Mouse (Mus musculus) forebrain, embryonic 14.5 days (tissue): ENCODE results near the gene Llph. TPM values are rescaled to one million over a fixed set of nuclear protein-coding genes. Genes with fewer than 3 reads are reported as not detected.
A peak's percentile ranks its signal among the peaks of the same experiment; 100 is the strongest.

Source experiments
- ATAC-seq: fragments of 200-750 bp; cut with Nextera tagmentation; 2 replicates; pipeline ENCODE4 v1.8.0; 2017; ENCODE audit warnings: mild to moderate bottlenecking, moderate library complexity
- DNase-seq: peaks from one replicate; pipeline ENCODE4 v3.0.0-alpha.2; 2015; ENCODE audit warnings: low spot score
- H3K27ac ChIP-seq: fragments of 300-500 bp; sonication (generic); 2 replicates; pipeline ENCODE4 v1.5.1; 2014; ENCODE audit warnings: low read depth, mild to moderate bottlenecking, control low read depth, low read length, moderate library complexity
- H3K27me3 ChIP-seq: fragments of 300-500 bp; sonication (generic); replicated peaks from 2 replicates; pipeline ENCODE4 v1.6.1; 2014; ENCODE audit warnings: low read length, control low read depth, mixed read lengths; ENCODE audit not compliant: control insufficient read depth, insufficient read depth
- H3K36me3 ChIP-seq: fragments of 300-500 bp; sonication (generic); 2 replicates; pipeline ENCODE4 v1.6.1; 2014; ENCODE audit warnings: low read length, control low read depth; ENCODE audit not compliant: control insufficient read depth, insufficient read depth
- H3K4me1 ChIP-seq: fragments of 300-500 bp; sonication (generic); 2 replicates; pipeline ENCODE4 v1.6.1; 2014; ENCODE audit warnings: antibody characterized with exemption, low read length, control low read depth; ENCODE audit not compliant: control insufficient read depth, insufficient read depth
- H3K4me2 ChIP-seq: fragments of 300-500 bp; sonication (generic); 2 replicates; pipeline ENCODE4 v1.6.1; 2014; ENCODE audit warnings: mild to moderate bottlenecking, control low read depth, low read length
- H3K4me3 ChIP-seq: fragments of 300-500 bp; sonication (generic); 2 replicates; pipeline ENCODE4 v1.5.1; 2014; ENCODE audit warnings: low read depth, low read length, control low read depth
- H3K9ac ChIP-seq: fragments of 300-500 bp; sonication (generic); 2 replicates; pipeline ENCODE4 v1.6.1; 2014; ENCODE audit warnings: mild to moderate bottlenecking, low read length, control low read depth, moderate library complexity
- H3K9me3 ChIP-seq: fragments of 300-500 bp; sonication (generic); replicated peaks from 2 replicates; pipeline ENCODE4 v1.6.1; 2016; ENCODE audit warnings: low read length, control low read depth, mixed read lengths; ENCODE audit not compliant: control insufficient read depth
- WGBS: fragments of 180-500 bp; shearing (Covaris S2); extraction: QIAGEN DNeasy Blood & Tissue Kit; methylation state at CpG from one replicate; pipeline ENCODE4 v1.1.7; 2014; 5-methylcytosine and 5-hydroxymethylcytosine counted together
- polyA plus RNA-seq: library from polyadenylated mRNA; unstranded; fragments of >200 nt; fragmentation: Nextera tagmentation; extraction: Ambion mirVana; gene quantifications from 2 replicates; pipeline ENCODE4 v1.2.1, GENCODE M21; 2014

Gene Llph
- polyA plus RNA-seq, 1 experiment from 2014 or later: 44.1 TPM

DNA sequence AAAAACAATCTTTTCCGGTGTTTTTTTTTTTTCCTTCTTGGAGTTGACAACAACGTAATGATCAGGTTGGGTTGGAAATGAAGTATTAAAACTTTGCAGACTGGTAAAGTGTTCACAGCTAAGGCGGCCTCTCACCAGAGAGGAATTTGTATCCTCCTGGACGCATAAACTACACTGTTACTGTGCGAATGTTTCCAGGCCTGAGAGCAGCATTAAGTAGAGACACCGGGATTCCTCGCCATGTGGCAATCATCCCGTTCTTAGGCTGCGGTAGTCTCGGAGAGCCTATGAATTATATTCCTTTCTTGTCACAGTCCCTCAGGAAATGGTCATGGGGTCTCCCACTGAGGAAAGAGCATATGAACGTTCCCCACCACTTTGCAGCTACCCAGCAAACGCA is 40.9 kb downstream of the Llph start:
- Histone ChIP-seq H3K9ac (no peak overlapping the region), H3K27me3 (no peaks in the 10 kb centered on the region), H3K4me3 (no peak overlapping the region), H3K4me2 (no peak overlapping the region), H3K9me3 (no peaks in the 10 kb centered on the region), H3K27ac (no peak overlapping the region), H3K4me1 (peaks cover 7% of the 10 kb centered on the region; the same call in 1 of the 2 replicates), H3K36me3 (no peaks in the 10 kb centered on the region)
- 87% methylated on average over 12 of the region's 12 CpGs for WGBS
- DNase-seq: no peak
- no peak for ATAC-seq

DNA sequence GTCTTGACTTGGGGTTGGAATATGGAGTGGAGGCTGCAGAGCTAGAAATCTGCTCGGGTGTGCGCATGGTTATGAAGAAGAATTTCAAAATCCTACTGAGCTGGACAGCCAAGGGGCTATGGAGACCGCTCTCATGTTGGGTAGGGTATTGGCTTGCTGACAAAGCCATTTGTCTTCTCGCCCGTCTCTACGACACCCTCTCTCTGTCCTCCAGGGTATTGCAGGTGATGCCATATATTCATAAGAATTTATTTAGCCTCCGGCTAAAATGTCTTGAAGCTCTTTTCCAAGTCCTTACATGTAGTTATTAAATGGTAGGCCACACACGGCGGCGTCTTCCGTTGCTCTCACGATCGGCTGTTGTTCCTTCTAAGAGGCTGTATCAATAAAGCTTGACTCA is 43.1 kb downstream of the Llph start:
- H3K4me3 ChIP-seq: no peak overlapping the region
- H3K27me3 ChIP-seq: no peaks in the 10 kb centered on the region
- peaks cover 7% of the 10 kb centered on the region; the same call in 1 of the 2 replicates for H3K4me1 ChIP-seq
- no peaks in the 10 kb centered on the region for H3K9me3 ChIP-seq
- no peak overlapping the region for H3K27ac ChIP-seq
- DNase-seq (no peak), ATAC-seq (no peak)
- H3K9ac ChIP-seq: no peak overlapping the region
- no peak overlapping the region for H3K4me2 ChIP-seq
- 98% methylated on average over 13 of the region's 13 CpGs for WGBS
- no peaks in the 10 kb centered on the region for H3K36me3 ChIP-seq

DNA sequence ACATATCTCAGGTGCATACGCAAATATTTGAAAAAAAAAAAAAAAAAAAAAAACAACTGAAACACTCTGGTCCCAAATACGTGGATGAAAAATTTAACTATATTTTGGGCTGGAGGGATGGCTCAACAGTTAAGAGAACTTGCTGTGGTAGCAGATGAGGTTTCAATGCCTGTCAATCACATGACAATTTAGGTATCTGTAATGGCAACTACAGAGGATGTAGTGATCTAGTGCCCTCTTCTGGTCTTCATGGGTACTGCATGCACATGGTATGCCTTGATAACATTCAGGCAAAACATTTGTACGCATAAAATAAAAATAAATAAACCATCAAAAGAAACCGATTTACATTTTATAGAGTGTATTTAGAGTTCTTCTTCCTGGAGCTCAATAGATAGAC is 43.9 kb downstream of the Llph start:
- Histone ChIP-seq H3K4me3 (no peak overlapping the region), H3K9me3 (no peaks in the 10 kb centered on the region), H3K27me3 (no peaks in the 10 kb centered on the region), H3K4me1 (peaks cover 7% of the 10 kb centered on the region; the same call in 1 of the 2 replicates), H3K27ac (no peak overlapping the region), H3K4me2 (no peak overlapping the region), H3K9ac (no peak overlapping the region), H3K36me3 (no peaks in the 10 kb centered on the region)
- ATAC-seq: no peak
- DNase-seq: peak; percentile 63
- whole genome bisulfite sequencing: 79% methylated on average over 4 of the region's 4 CpGs

DNA sequence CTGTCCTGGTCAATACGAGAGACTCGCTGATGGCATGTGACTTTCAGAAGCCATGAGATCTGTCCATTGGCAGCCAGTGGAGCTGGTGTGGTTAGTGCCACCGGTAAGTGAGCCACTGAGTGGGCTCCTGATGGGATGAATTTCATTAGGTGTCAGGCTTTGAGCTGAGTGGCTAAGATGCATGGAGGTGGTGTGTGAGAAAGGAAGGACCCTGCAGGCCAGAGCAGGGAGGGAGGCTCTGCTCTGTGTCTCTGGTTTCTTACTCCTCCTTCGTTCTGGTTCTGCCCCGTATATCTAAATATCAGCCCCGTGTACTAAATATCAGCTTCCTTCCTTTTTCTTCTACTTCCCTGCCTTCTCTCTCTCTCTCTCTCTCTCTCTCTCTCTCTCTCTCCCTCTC is 44.4 kb downstream of the Llph start:
- Histone ChIP-seq H3K4me1 (peaks cover 7% of the 10 kb centered on the region; the same call in 1 of the 2 replicates), H3K27ac (no peak overlapping the region), H3K4me2 (peak overlapping the region; percentile 61), H3K9ac (no peak overlapping the region), H3K4me3 (no peak overlapping the region), H3K36me3 (no peaks in the 10 kb centered on the region), H3K9me3 (no peaks in the 10 kb centered on the region), H3K27me3 (no peaks in the 10 kb centered on the region)
- no peak for DNase-seq
- WGBS: 76% methylated on average over 6 of the region's 6 CpGs
- ATAC-seq: no peak; the same call in 1 of the 2 replicates

DNA sequence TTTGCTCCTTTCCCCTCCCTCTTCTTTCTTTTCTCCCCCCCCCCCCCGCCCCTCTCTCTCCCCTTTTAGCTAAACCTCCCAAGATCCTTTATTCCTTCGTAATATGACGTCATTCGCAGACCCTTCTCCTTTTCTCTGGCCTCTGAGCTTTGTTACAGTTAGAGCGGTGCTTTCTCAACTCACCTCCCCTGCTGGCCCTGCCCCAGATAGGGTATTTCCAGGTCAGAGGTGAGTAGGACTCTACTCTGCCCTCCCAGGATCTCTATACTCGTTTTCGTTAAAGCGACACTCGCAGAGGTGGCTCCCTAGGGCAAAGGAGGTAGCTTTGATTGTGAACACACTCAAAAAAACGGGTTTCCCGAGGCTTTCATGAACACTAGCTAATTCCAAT is 45.0 kb downstream of the Llph start:
- ATAC-seq: peak; percentile 53
- H3K4me1 ChIP-seq: peaks cover 7% of the 10 kb centered on the region; the same call in 1 of the 2 replicates

DNA sequence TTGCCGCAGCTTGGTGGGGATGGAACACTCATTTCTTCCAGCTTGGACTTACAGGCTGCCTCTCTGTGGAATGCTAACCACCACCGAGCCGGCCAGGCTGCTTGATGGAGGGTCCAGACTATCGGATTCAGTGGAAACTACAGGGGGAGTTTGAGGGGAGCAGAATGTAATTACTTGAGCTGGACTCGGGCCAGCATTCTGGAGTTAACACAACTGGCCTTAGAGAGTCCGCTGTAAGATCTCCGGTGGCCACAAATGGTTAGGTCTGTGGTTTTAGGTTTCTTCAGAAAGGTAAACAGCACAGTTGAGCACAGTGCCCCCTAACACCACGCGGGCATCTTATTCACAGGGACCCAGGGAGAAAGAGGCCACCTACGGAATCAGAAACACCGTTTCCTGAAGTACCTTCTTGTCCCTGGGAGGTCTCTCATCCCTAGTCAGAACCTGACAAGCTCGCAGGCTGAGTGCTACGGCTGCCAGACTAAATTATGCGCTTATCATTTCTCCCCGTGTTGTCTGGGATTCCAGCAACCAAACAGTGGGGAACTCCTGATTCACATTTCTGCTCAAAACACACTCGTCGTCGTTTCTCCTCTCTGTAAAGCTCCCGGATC is 45.5 kb downstream of the Llph start:
- Histone ChIP-seq H3K4me2 (peak overlapping the region; percentile 61), H3K4me1 (peaks cover 7% of the 10 kb centered on the region; the same call in 1 of the 2 replicates), H3K27me3 (no peaks in the 10 kb centered on the region), H3K27ac (no peak overlapping the region; the same call in 1 of the 2 replicates), H3K4me3 (peak overlapping the region; percentile 30), H3K36me3 (no peaks in the 10 kb centered on the region), H3K9me3 (no peaks in the 10 kb centered on the region), H3K9ac (peak overlapping the region; percentile 54)
- 7% methylated on average over 19 of the region's 19 CpGs for WGBS
- peak; percentile 73 for ATAC-seq
- peak; percentile 73 for DNase-seq

More for the DNA sequence above, 45.0 kb downstream of the Llph start:
- Histone ChIP-seq H3K27me3 (no peaks in the 10 kb centered on the region), H3K27ac (no peak overlapping the region; the same call in 1 of the 2 replicates), H3K9ac (peak overlapping the region; percentile 54), H3K36me3 (no peaks in the 10 kb centered on the region), H3K9me3 (no peaks in the 10 kb centered on the region), H3K4me2 (peak overlapping the region; percentile 61), H3K4me3 (peak overlapping the region; percentile 30)
- WGBS: 7% methylated on average over 10 of the region's 11 CpGs
- peak; percentile 56 for DNase-seq

DNA sequence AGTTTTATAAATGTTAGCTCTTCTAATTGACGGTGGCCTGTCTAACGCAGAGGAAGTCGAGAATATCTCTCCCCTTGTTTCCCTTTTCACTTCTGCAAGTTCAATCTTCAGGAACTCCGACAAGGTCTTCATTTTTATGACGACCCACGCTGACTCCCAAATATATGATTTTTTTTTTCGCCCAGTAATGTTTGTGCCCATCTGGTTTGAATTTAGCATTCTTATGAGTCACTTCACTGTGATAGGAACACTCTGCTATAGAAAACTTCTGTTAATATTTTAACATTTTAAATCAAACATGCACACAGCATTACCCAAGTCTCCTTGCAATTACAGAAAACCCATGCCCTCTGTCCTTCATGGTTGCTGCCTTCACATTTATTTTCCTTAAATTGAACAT is 46.5 kb downstream of the Llph start:
- H3K4me2 ChIP-seq: no peak overlapping the region
- H3K27me3 ChIP-seq: no peaks in the 10 kb centered on the region
- no peak overlapping the region for H3K27ac ChIP-seq
- no peak overlapping the region for H3K4me3 ChIP-seq
- DNase-seq: no peak
- H3K36me3 ChIP-seq: no peaks in the 10 kb centered on the region
- no peak overlapping the region for H3K9ac ChIP-seq
- ATAC-seq: no peak
- no peaks in the 10 kb centered on the region for H3K9me3 ChIP-seq
- 92% methylated on average over 7 of the region's 7 CpGs for WGBS
- H3K4me1 ChIP-seq: peaks cover 7% of the 10 kb centered on the region; the same call in 1 of the 2 replicates

DNA sequence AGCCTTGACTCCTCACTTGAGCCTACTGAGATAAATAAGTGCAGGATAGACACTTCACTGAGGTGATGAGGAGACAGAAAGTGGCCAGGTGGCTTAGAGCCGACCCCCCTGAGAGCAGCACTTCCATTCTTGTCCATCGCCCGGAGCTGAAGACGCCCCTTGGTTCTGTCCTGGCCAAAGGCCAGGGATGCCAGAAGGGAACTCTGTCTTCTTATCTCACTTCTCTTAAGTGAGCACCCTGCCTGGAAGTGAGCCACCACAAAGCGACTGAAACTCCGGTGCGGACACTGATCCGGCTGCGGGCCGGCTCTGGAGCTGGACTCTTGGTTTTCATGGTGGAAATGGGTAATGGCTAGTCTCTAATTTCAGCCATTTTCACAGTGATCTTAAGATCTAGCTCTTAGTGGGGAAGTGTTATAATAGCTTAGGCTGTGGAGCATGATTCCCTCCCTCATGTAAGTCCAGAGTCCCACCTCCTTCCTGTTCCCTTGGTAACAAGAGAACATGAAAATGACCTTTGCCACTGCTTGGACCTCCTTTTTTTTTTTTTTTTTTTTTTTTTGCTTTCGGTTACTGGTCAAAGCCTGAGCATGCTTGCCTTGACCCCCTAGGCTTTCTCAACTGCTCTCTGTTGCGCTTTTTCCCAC is 52.7 kb downstream of the Llph start:
- DNase-seq (no peak), ATAC-seq (no peak)
- Histone ChIP-seq H3K9ac (no peak overlapping the region), H3K9me3 (no peaks in the 10 kb centered on the region), H3K4me3 (no peak overlapping the region), H3K4me2 (no peak overlapping the region), H3K27me3 (no peaks in the 10 kb centered on the region), H3K27ac (no peak overlapping the region), H3K4me1 (no peaks in the 10 kb centered on the region), H3K36me3 (no peaks in the 10 kb centered on the region)
- 85% methylated on average over 12 of the region's 12 CpGs for WGBS

DNA sequence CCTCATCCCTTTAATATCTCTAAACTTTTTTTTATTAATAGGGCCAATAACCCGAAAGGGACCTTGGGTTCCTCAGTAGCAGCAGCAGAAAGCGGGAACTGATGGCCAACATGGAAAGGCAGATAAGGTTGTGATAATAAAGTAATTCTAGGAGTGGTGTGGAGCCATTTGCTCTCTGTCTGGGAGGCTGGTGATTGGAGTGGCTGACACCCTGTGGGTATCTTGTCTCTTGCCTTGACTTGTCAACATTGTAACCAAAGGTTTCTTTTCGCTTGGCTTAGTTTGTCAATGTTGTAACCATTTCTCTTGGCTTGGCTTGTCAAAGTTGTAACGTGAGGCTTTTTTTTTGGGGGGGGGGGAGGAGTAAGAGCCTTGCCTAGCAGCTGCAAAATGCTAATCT is 53.5 kb downstream of the Llph start:
- no peak overlapping the region for H3K4me3 ChIP-seq
- no peaks in the 10 kb centered on the region for H3K4me1 ChIP-seq
- no peak overlapping the region for H3K4me2 ChIP-seq
- H3K36me3 ChIP-seq: no peaks in the 10 kb centered on the region
- no peak overlapping the region for H3K27ac ChIP-seq
- H3K9me3 ChIP-seq: no peaks in the 10 kb centered on the region
- H3K27me3 ChIP-seq: no peaks in the 10 kb centered on the region
- H3K9ac ChIP-seq: no peak overlapping the region
- DNase-seq (no peak), ATAC-seq (no peak)
- WGBS: 80% methylated on average over 4 of the region's 4 CpGs
